Mouse (Mus musculus): Measurements from ENCODE around the gene 2900026A02Rik.

- TF ChIP-seq CTCF (IDR thresholded peaks at IDR 0.05; ENCODE audit: low read depth) (no peak), EP300 (optimal IDR thresholded peaks at IDR 0.05) (no peak)
Measured at GRCm38 (mm10) chr5:113139064-113139726, 81.8 kb downstream of the 2900026A02Rik start.
